Mouse (Mus musculus): ENCODE measurements around the gene Csnk1e. TPM values are rescaled to one million over a fixed set of nuclear protein-coding genes. Genes with fewer than 3 reads are reported as not detected.

Csnk1e gene
- total RNA-seq, 4 experiments from 2014 or later: 49.3 to 64.6 (median 56.6) TPM

- DNase-seq (ENCODE audit: low spot score): no peak
Observed at GRCm38 (mm10) chr15:79424602-79425001, 30.8 kb downstream of the Csnk1e start.

GRCm38 (mm10) chr15:79422715-79423243 is 32.6 kb downstream of the Csnk1e start:
- no peak for DNase-seq (ENCODE audit: low spot score)

GRCm38 (mm10) chr15:79418677-79419076 is 36.7 kb downstream of the Csnk1e start:
- no peak for DNase-seq (ENCODE audit: low spot score)

- DNase-seq (ENCODE audit: low spot score): no peak
Observed at GRCm38 (mm10) chr15:79418265-79418664, 37.1 kb downstream of the Csnk1e start.

- no peak for DNase-seq (ENCODE audit: low spot score)
Observed at GRCm38 (mm10) chr15:79417379-79417778, 38.0 kb downstream of the Csnk1e start.

- no peak for DNase-seq (ENCODE audit: low spot score)
Observed at GRCm38 (mm10) chr15:79416460-79417085, 38.8 kb downstream of the Csnk1e start.

- no peak for DNase-seq (ENCODE audit: low spot score)
Observed at GRCm38 (mm10) chr15:79414513-79414912, 40.9 kb downstream of the Csnk1e start.

GRCm38 (mm10) chr15:79413802-79414201 is 41.6 kb downstream of the Csnk1e start:
- DNase-seq (ENCODE audit: low spot score): no peak

- no peak for DNase-seq (ENCODE audit: low spot score)
Observed at GRCm38 (mm10) chr15:79413201-79413600, 42.2 kb downstream of the Csnk1e start.

GRCm38 (mm10) chr15:79411363-79412065 is 43.9 kb downstream of the Csnk1e start:
- DNase-seq (ENCODE audit: low spot score): no peak

GRCm38 (mm10) chr15:79409077-79409573 is 46.2 kb downstream of the Csnk1e start:
- DNase-seq (ENCODE audit: low spot score): no peak

- DNase-seq (ENCODE audit: low spot score): no peak
Observed at GRCm38 (mm10) chr15:79406564-79406963, 48.8 kb downstream of the Csnk1e start.

GRCm38 (mm10) chr15:79404277-79404676 is 51.1 kb downstream of the Csnk1e start:
- no peak for DNase-seq (ENCODE audit: low spot score)

GRCm38 (mm10) chr15:79403763-79404210 is 51.6 kb downstream of the Csnk1e start:
- no peak for DNase-seq (ENCODE audit: low spot score)

GRCm38 (mm10) chr15:79402836-79403762 is 52.3 kb downstream of the Csnk1e start, which contains the start of gene Tmem184b:
Tmem184b (minus strand) TSS chr15:79403569.
- peak; percentile 88 for DNase-seq (ENCODE audit: low spot score)

GRCm38 (mm10) chr15:79402176-79402575 is 53.2 kb downstream of the Csnk1e start:
- no peak for DNase-seq (ENCODE audit: low spot score)

GRCm38 (mm10) chr15:79400975-79401365 is 54.4 kb downstream of the Csnk1e start:
- DNase-seq (ENCODE audit: low spot score): no peak

- DNase-seq (ENCODE audit: low spot score): no peak
Observed at GRCm38 (mm10) chr15:79400134-79400974, 55.0 kb downstream of the Csnk1e start.

GRCm38 (mm10) chr15:79399231-79400052 is 55.9 kb downstream of the Csnk1e start:
- no peak for DNase-seq (ENCODE audit: low spot score)

GRCm38 (mm10) chr15:79396736-79397135 is 58.6 kb downstream of the Csnk1e start:
- DNase-seq (ENCODE audit: low spot score): peak; percentile 82

Measured in heart, adult 8-10 months (tissue).